Mouse (Mus musculus): ENCODE measurements at regions not wholly inside any gene's neighbourhood (a gene's known extent, or its start where the extent isn't known, plus 50 kb on each side); places are given as distances from the start of the nearest gene placed in this dataset.

DNA sequence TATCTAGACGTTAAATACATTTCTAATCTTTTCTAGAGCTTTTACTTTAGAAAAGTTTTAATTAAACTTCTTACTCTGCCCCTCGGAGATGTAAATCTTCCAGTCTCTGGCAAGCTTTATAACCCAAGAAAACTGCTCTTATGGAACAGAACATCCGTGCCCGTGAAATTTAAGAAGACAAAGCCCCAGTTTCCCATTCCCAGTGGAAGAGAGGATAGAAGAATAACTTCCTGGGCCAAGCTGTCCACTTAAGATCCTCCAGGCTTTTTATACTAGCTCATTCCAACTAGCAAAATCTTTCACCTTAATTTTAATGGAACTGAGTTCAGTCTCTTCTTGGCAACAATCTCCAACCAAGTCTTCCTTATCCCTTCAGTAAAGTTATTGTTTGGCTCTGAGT lies 489.2 kb upstream of the Ccdc54 start:
- TF ChIP-seq POLR2A (IDR thresholded peaks at IDR 0.05; ENCODE audit: insufficient read depth, low read length) (no peak), EP300 (IDR thresholded peaks at IDR 0.05; ENCODE audit: insufficient read depth, low read depth, low read length) (no peak)
